Mouse (Mus musculus) thymus, adult 18-20 months (tissue): ENCODE data around the gene Gm17662.

Experiments used
- DNase-seq, 2 experiments: peaks; one replicate each; pipeline ENCODE4 v3.0.0; 2022; ENCODE audit warnings: mixed read lengths in 2 of 2

Gm17662 gene

GRCm38 (mm10) chr4:104857029-104857428, at the start of gene Gm17662:
Gene Gm17662, plus strand, starts transcription at chr4:104857329.
- DNase-seq = no peak

GRCm38 (mm10) chr4:104810710-104811286, 46.3 kb upstream of the Gm17662 start:
- no peak for DNase-seq

GRCm38 (mm10) chr4:104813617-104814016, 43.5 kb upstream of the Gm17662 start:
- no peak for DNase-seq

GRCm38 (mm10) chr4:104816519-104817232, 40.5 kb upstream of the Gm17662 start:
- no peak for DNase-seq

- DNase-seq = no peak
These were observed 39.6 kb upstream of the Gm17662 start for GRCm38 (mm10) chr4:104817509-104817908.

- DNase-seq = no peak
These were observed 38.1 kb upstream of the Gm17662 start for GRCm38 (mm10) chr4:104818986-104819385.

GRCm38 (mm10) chr4:104819891-104820290, 37.2 kb upstream of the Gm17662 start:
- DNase-seq = no peak

GRCm38 (mm10) chr4:104823597-104824101, 33.5 kb upstream of the Gm17662 start:
- no peak for DNase-seq

GRCm38 (mm10) chr4:104824381-104825077, 32.6 kb upstream of the Gm17662 start:
- DNase-seq = no peak

- no peak for DNase-seq
These were observed 28.2 kb upstream of the Gm17662 start for GRCm38 (mm10) chr4:104828939-104829338.

GRCm38 (mm10) chr4:104835096-104835495, 22.0 kb upstream of the Gm17662 start:
- no peak for DNase-seq

- no peak for DNase-seq
These were observed 18.8 kb upstream of the Gm17662 start for GRCm38 (mm10) chr4:104838342-104838741.

GRCm38 (mm10) chr4:104842204-104842603, 14.9 kb upstream of the Gm17662 start:
- DNase-seq = no peak

- no peak for DNase-seq
These were observed 13.6 kb upstream of the Gm17662 start for GRCm38 (mm10) chr4:104843546-104843945.

- DNase-seq = no peak
These were observed 1.9 kb upstream of the Gm17662 start for GRCm38 (mm10) chr4:104855216-104855615.

GRCm38 (mm10) chr4:104857823-104858222, 694 bp downstream of the Gm17662 start:
- DNase-seq = no peak

GRCm38 (mm10) chr4:104861241-104861640, 4.1 kb downstream of the Gm17662 start:
- no peak for DNase-seq

- DNase-seq = no peak
These were observed 7.3 kb downstream of the Gm17662 start for GRCm38 (mm10) chr4:104864397-104864796.

- DNase-seq = no peak
These were observed 12.5 kb downstream of the Gm17662 start for GRCm38 (mm10) chr4:104869581-104869980.

- DNase-seq = no peak
These were observed 13.1 kb downstream of the Gm17662 start for GRCm38 (mm10) chr4:104870196-104870595.

- DNase-seq = no peak
These were observed 18.7 kb downstream of the Gm17662 start for GRCm38 (mm10) chr4:104875832-104876231.

- no peak for DNase-seq
These were observed 19.2 kb downstream of the Gm17662 start, which contains the start of gene C8a for GRCm38 (mm10) chr4:104876323-104876722. Gene C8a, minus strand, starts transcription at chr4:104876398.

- DNase-seq = no peak
These were observed 30.4 kb downstream of the Gm17662 start for GRCm38 (mm10) chr4:104887486-104887885.
